Mouse (Mus musculus) embryonic stem cell, embryonic (primary cell): ENCODE data around the gene Irf2.

ENCODE experiments used
- CTCF ChIA-PET, 4 experiments: fragments of 300-600 bp in 2 of 4; fragments of 350-600 bp in 2 of 4; sonication (Branson Sonifier 250); formaldehyde crosslinking; loops; one replicate each; lab custom pipeline; 2022; ENCODE audit warnings: inconsistent platforms in 2 of 4; lab: Charles Lee
- POLR2A ChIA-PET, 4 experiments: fragments of 300-600 bp in 2 of 4; fragments of 350-600 bp in 2 of 4; sonication (Branson Sonifier 250); formaldehyde crosslinking; loops; one replicate each; lab custom pipeline; 2022; ENCODE audit warnings: antibody characterized with exemption in 4 of 4, inconsistent platforms in 1 of 4; lab: Charles Lee

The Irf2 gene

GRCm38 (mm10) chr8:46745464-46745863, 5.9 kb downstream of the Irf2 start:
- CTCF ChIA-PET: no interaction called here

GRCm38 (mm10) chr8:46747311-46747980, 7.9 kb downstream of the Irf2 start:
- ChIA-PET CTCF (interaction anchor here in 1 of 4 experiments (0.5 to 0.6 kb wide), 2 partner anchors 67 to 222 kb away, joined by 3 to 9 read pairs; no protein-coding TSS in a partner anchor), POLR2A (interaction anchor here in 1 of 4 experiments (0.6 kb wide), 1 partner anchor 40 kb away, joined by 3 read pairs; no protein-coding TSS in a partner anchor)

More at GRCm38 (mm10) chr8:46745464-46745863, 5.9 kb downstream of the Irf2 start:
- POLR2A ChIA-PET: no interaction called here

GRCm38 (mm10) chr8:46750000-46750399, 10.5 kb downstream of the Irf2 start:
- ChIA-PET CTCF (no interaction called here), POLR2A (no interaction called here)

GRCm38 (mm10) chr8:46750566-46750965, 11.0 kb downstream of the Irf2 start:
- ChIA-PET CTCF (interaction anchor here in 1 of 4 experiments (0.6 kb wide), 1 partner anchor 45 kb away, joined by 3 read pairs; no protein-coding TSS in a partner anchor), POLR2A (no interaction called here)

- POLR2A ChIA-PET: no interaction called here
Observed at GRCm38 (mm10) chr8:46751151-46751550, 11.6 kb downstream of the Irf2 start.

GRCm38 (mm10) chr8:46752986-46753385, 13.5 kb downstream of the Irf2 start:
- POLR2A ChIA-PET: interaction anchor here in 1 of 4 experiments (0.6 kb wide), 1 partner anchor 40 kb away, joined by 3 read pairs; no protein-coding TSS in a partner anchor

More at GRCm38 (mm10) chr8:46751151-46751550, 11.6 kb downstream of the Irf2 start:
- CTCF ChIA-PET: interaction anchor here in 1 of 4 experiments (0.6 kb wide), 1 partner anchor 46 kb away, joined by 3 read pairs; no protein-coding TSS in a partner anchor

GRCm38 (mm10) chr8:46754355-46754754, 14.8 kb downstream of the Irf2 start:
- CTCF ChIA-PET: no interaction called here
- POLR2A ChIA-PET: interaction anchor here in 1 of 4 experiments (0.9 kb wide), 1 partner anchor 138 kb away, joined by 3 read pairs; the partner anchor contains the start of gene Primpol

More at GRCm38 (mm10) chr8:46752986-46753385, 13.5 kb downstream of the Irf2 start:
- CTCF ChIA-PET: no interaction called here

GRCm38 (mm10) chr8:46755731-46756333, 16.3 kb downstream of the Irf2 start:
- ChIA-PET CTCF (no interaction called here), POLR2A (no interaction called here)

- CTCF ChIA-PET: no interaction called here
- POLR2A ChIA-PET: interaction anchor here in 1 of 4 experiments (0.6 kb wide), 1 partner anchor 890 kb away, joined by 4 read pairs; no protein-coding TSS in a partner anchor
Observed at GRCm38 (mm10) chr8:46757613-46758012, 18.1 kb downstream of the Irf2 start.

- POLR2A ChIA-PET: interaction anchor here in 1 of 4 experiments (0.6 kb wide), 1 partner anchor 890 kb away, joined by 4 read pairs; no protein-coding TSS in a partner anchor
Observed at GRCm38 (mm10) chr8:46758131-46758530, 18.6 kb downstream of the Irf2 start.

GRCm38 (mm10) chr8:46758676-46759075, 19.1 kb downstream of the Irf2 start:
- POLR2A ChIA-PET: no interaction called here

More at GRCm38 (mm10) chr8:46758131-46758530, 18.6 kb downstream of the Irf2 start:
- CTCF ChIA-PET: no interaction called here

GRCm38 (mm10) chr8:46759562-46759961, 20.0 kb downstream of the Irf2 start:
- ChIA-PET POLR2A (no interaction called here), CTCF (no interaction called here)

More at GRCm38 (mm10) chr8:46758676-46759075, 19.1 kb downstream of the Irf2 start:
- CTCF ChIA-PET: no interaction called here

- ChIA-PET POLR2A (no interaction called here), CTCF (no interaction called here)
Observed at GRCm38 (mm10) chr8:46760701-46761100, 21.2 kb downstream of the Irf2 start.

- ChIA-PET CTCF (no interaction called here), POLR2A (interaction anchor here in 1 of 4 experiments (0.5 kb wide), 1 partner anchor 10 kb away, joined by 3 read pairs; no protein-coding TSS in a partner anchor)
Observed at GRCm38 (mm10) chr8:46761454-46761853, 21.9 kb downstream of the Irf2 start.

- POLR2A ChIA-PET: interaction anchor here in 1 of 4 experiments (0.5 kb wide), 1 partner anchor 15 kb away, joined by 3 read pairs; no protein-coding TSS in a partner anchor
- CTCF ChIA-PET: interaction anchor here in 1 of 4 experiments (0.5 kb wide), 1 partner anchor 402 kb away, joined by 6 read pairs; no protein-coding TSS in a partner anchor
Observed at GRCm38 (mm10) chr8:46769408-46770180, 30.1 kb downstream of the Irf2 start.

GRCm38 (mm10) chr8:46770905-46771516, 31.5 kb downstream of the Irf2 start:
- CTCF ChIA-PET: no interaction called here
- POLR2A ChIA-PET: interaction anchor here in 1 of 4 experiments (0.7 kb wide), 1 partner anchor 10 kb away, joined by 3 read pairs; no protein-coding TSS in a partner anchor

GRCm38 (mm10) chr8:46772801-46773200, 33.3 kb downstream of the Irf2 start:
- ChIA-PET CTCF (no interaction called here), POLR2A (interaction anchor here in 1 of 4 experiments (1.3 kb wide), 1 partner anchor 11 kb away, joined by 3 read pairs; no protein-coding TSS in a partner anchor)

- ChIA-PET POLR2A (no interaction called here), CTCF (no interaction called here)
Observed at GRCm38 (mm10) chr8:46777760-46778460, 38.4 kb downstream of the Irf2 start.
